Mouse (Mus musculus) gastrocnemius, postnatal 4 days (tissue): ENCODE data around the gene Pigl. TPM values are rescaled to one million over a fixed set of nuclear protein-coding genes. Genes with fewer than 3 reads are reported as not detected.
"Not testable (repeated sequence)": the region's sequence is repeated elsewhere in the genome, so short reads cannot be mapped to it uniquely, and the experiment has no call there.

Experiments used
- DNase-seq, 2 experiments: peaks; one replicate each; pipeline ENCODE4 v3.0.0; 2021 to 2022; ENCODE audit warnings: low spot score in 2 of 2, mixed read lengths in 2 of 2
- long read RNA-seq, 2 experiments: library from polyadenylated mRNA; stranded (forward); transcript quantifications; one replicate each; pipeline ENCODE4 v2.0.0; 2021
- total RNA-seq, 2 experiments: library from RNA; stranded (reverse); gene quantifications; 2 replicates each; pipeline ENCODE4 v1.2.3; 2021

Gene Pigl
- total RNA-seq, result 1 to 10 TPM; 5.3 to 6.2 TPM
- long read RNA-seq, experiment 1, partial matches to known transcripts, result 0 of 12 reads
- long read RNA-seq, experiment 1, other reads (novel, unspliced or antisense), result 12 of 12 reads
- long read RNA-seq, experiment 2, partial matches to known transcripts, result 0 of 20 reads
- long read RNA-seq, experiment 2, other reads (novel, unspliced or antisense), result 16 of 20 reads

DNA sequence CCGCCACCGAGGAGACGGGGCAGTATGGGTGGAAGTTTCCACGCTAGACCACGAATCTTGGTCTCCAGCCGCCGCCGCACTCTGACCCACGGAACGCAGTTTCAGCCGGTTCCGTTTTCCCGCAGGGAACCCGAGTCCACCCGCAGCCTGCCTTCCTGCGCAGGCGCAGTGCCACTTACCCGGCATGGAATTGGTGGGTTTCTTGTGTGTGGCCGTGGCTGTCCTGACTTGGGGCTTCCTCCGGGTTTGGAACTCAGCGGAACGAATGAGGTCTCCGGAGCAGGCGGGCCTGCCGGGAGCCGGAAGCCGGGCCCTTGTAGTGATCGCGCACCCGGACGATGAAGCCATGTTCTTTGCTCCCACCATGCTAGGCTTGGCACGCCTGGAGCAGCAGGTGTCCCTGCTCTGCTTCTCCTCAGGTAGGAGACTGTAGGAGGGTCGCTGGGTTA is at the start of gene Pigl, which contains the start of gene Ncor1:
Gene Pigl (plus strand): TSS at position 185 of the 449 bp plus-strand sequence.
Gene Ncor1 (minus strand): TSS at position 266 of the 449 bp plus-strand sequence.
- peak; percentile 67 to 82 for DNase-seq

DNA sequence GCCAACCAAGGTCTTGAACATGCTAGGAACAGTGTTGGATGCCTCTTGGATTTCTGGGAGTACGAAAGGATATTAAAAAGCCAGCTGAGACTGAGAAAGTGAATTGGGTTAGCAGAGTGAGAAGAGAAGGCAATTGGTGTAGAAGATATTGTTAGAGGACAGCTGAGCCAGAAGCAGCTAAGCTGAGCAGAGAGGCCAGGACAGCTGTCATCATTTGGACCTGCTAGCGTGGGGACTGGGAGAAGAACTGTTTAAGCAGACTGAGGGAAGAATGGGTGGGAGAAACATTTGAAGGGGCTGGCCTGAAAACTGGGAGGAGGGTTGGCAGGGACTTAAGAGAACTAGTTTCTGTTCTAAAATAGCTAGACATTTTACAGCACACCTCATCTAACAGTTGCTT is 49.4 kb upstream of the Pigl start:
- no peak for DNase-seq

DNA sequence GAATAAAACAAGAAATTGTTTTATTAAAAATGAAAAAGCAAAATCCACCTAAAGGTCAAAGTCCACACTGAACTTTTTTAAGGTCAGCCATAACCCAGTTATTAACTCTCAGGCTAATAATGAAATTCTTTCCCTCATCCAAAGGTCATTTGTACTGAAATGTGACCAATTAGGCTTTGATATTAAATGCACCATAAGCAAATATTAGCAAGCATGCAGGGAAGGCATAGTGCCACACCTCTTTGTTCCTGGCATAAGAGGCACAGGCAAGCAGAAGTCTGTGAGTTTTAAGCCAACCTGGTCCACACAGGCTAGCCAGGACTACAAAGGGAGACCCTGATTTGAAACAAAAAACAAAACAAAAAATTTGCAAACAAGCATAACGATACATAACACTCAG is 48.6 kb upstream of the Pigl start:
- no peak for DNase-seq

DNA sequence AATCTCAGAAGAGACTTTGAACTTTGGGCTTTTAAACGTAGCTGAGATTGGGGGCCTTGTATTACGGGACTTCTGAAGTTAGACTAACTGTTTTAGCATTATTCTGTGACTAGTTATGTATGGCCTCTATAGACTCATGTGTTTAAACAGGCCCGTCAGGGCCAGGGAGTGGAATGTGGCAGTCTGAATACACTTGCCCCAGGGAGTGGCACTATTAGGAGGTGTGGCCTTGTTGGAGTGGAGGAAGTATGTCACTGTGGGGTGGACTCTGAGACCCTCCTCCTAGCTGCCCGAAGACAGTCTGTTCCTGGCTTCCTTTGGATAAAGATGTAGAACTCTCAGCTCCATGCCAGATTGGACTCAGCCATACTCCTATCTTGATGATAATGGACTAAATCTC is 43.2 kb upstream of the Pigl start:
- DNase-seq, result no peak

DNA sequence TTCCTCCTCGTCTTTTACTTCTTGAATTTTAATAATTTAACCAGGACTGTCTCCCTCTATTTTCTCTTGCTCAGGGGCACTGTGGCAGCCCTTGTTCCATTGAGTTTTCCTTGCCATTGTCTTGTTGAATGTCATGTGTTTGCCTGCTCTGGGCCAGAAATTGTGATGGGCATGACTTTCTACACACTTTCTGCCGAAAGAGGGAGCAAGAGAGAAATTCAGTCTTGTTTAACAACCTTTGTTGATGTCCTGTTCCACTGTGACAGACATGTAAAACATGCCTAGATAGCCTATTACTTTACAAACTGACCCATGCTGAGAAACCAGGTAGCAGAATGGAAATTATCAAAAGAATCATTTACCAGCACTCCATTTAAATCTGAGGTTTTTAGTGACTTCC is 33.7 kb upstream of the Pigl start:
- no peak for DNase-seq

DNA sequence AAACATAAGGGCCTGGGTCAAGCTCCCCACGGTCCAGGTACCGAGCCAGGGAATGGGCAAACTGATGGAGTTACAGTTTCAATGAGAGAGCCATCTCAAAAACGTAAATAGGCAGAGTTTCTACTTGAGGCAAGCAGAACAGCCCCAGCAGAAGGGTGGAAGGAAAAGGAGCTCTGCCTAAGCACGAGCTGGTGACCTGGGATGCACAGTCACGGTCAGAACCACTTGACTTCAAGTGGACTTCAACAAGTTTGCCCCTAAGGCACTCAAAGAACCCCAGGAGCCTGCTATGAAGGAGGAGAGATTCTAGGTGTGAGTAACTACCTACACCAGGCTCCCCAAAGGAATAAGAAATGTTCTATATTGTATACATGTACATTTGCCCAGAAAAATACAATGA is 32.0 kb upstream of the Pigl start:
- DNase-seq, result no peak

DNA sequence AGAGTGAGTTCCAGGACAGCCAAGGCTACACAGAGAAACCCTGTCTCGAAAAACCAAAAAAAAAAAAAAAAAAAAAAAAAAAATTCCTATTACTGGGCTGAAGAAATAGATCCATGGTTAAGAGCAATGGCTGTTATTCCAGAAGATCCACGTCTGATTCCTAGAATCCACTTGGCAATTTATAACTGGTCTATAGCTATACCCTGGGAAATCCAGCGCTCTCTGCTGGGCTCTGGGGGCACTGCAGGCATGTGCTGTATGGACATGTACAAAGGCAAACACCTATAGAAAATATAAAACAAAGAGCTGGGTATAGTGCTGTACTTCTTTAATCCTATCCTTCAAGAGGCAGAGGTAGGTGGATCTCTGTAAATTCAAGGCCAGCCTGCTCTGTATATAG is 31.2 kb upstream of the Pigl start:
- no peak for DNase-seq

DNA sequence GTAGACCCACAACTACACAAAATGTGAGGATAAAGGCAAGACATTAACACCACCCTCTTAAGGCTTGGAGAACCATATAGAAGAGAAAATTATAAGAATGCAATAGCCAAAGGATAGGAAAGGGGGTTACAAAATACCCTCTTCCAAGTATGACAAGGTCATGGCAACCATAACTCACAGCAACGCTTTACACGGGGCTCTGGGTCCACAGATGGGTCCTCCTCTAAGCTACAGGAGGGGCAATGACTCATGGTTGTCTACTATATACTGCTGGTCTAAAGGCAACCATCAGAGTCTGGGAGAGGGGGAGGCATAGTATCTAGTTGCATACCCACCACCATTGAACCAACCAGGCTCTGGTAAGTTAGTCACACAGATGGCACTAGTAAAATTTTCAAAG is 26.0 kb upstream of the Pigl start:
- DNase-seq, result no peak

DNA sequence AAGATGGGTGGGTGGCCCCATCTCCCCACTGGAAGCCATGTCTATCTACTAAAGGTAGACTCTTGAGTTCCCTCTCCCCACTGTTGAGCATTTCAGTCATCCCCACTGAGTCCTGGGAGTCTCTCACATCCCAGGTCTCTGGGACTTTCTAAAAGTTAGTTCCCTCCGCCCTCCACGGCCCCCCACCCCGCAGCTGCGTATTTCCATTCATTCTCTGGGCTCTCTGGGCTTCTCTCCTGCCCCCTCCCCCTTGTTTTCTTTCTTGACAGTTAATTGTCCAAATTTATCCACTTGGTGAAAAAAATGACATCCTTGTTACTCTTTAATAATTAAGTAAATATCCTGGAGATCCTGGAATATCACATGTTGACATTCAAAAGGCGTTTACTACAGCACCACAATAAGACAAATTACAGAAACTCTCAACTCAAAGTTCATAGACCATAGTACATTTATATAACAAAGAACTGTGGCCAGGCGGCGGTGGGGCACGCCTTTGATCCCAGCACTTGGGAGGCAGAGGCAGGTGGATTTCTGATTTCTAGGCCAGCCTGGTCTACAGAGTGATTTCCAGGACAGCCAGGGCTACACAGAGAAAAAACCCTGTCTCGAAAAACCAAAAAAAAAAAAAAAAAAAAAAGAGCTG is 17.5 kb upstream of the Pigl start:
- DNase-seq, result no peak

DNA sequence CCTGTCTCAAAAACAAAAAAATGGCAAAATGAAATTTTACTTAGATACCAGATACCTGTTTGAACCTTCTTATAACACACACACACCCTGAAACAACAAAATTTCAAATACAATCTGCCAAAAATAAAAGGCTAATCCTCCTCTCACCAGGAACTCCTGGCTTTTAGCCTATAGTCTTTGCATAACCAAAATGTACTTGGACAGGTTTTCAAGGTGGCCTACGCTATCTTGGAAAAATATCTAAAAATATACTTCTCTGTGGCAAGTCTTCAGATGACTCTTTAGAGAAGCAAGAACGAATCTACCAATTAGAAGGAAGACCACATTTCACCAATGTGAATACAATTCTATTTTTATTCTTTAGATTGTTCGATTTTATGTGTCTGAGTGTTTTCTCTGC is 12.5 kb upstream of the Pigl start:
- DNase-seq, result no peak

DNA sequence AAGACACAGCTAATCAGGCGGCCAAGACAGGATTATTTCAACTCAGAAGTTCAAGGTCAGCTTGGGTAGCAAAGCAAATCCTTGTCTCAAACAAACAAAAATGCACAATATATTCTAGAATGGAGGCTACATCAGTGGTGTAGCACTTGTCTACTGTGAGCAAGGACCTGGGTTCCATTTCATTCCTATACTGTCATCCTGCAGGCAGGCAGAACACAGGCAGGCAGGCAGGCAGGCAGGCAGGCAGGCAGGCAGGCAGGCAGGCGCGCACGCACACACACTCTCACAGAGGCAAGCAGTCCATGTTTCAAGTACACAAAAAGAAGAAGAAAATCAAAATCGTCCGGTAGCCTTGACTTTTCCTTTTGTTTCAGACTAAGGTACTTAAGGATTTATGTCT is 9.3 kb upstream of the Pigl start:
- DNase-seq, result no peak

DNA sequence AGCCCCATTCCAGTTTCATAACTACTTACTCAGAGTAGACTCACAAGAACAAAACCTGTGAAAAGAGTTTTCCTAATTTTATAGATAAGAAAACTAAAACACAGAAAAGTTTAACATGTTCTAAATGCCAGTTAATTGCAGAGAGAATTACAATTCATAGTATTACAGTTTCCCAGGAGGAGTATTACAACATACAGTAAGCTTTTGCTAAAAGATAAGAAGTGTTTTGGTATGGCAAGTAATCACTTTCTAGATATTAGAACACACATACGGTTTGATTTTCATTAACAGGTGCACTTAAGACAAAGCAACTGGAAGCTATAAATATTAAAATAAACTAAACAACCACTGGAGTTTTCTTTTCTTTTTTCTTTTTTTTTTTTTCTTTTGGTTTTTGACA is 3.1 kb upstream of the Pigl start:
- DNase-seq, result no peak

DNA sequence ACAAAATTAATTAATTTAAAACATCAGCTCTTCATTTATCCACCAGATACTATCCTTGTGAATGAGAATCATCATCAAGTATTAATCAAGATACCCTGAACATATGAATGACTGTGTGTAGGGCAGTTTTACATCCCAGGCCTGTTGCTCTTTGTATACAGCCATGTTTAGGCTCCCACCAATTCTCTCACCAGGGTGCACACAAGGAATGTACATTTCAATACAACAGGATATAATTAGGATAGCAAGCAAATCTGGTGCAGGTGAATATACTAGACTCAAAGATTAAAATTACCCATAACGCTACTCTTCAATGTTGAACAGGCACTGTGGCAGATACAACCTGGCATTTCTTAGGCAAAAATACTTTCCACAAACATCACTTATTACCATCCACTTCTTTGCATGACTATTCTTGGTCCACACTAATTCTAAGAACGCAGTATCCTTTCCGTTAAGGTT is 2.2 kb upstream of the Pigl start:
- DNase-seq, result no peak

DNA sequence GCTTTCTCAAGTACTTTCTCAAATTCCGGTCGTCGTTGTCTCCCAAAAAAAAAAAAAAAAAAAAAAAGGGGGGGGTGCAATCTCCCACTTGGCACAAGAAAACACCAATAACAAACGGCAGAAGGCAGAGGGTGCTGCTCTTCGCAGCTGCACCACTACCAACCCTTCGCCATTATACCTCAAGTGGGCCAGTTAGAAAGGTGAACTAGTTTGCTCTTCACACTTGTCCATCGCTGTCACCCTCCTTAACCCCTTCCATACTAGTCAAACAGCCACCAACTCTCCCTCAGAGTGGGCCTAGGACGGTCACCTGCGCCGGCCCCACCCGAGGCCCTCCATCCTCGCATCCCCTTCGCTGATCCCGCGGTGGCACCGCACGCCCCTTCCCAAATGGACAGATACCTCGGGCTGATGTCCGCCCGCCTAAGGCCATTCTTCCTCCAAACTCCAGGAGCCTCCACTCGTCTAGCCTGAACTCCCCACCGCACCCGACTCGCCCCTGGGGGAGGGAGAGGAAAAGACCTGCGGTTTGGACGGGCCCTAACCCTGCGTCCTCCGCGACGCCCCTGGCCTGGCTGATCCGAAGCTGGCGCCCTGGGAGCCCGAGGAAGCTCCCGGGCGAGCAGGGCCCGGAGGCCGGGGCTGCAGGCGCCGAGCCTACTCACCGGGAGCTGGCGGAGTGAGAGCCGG is 1.6 kb upstream of the Pigl start:
- DNase-seq, result peak; percentile 26 to 58

DNA sequence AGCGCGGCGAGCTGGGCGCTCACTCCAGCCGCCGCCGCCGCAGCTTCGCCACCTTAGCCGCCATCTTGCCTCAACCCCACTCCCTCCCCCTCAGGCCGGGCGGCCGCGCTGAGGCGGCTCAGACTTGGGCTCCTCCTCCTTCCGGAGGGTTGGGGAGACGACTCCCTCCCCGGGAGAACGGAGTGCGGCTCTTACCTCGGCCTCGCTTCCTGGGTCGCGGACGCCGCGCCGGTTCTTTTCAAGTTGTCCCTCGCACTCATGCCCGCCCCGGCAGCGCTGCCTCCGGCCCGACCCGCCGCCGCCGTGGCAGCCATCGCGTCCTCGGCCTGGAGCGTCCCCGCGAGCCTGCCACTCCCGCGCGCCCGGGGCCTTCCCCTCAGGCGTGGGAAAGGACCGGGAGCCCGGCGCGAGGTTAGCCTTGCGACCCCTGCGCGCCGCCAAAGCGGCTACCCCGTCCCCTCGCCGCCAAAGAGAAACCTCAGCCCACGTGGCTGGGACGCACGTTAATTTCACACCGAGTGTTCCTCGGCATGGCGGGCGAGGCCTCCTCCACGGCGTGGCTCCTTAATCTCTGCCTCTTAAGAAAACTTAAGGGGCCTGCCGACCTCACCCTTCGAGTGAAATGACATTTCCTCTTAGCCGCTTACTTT is 894 bp upstream of the Pigl start:
- peak; percentile 83 to 89 for DNase-seq

DNA sequence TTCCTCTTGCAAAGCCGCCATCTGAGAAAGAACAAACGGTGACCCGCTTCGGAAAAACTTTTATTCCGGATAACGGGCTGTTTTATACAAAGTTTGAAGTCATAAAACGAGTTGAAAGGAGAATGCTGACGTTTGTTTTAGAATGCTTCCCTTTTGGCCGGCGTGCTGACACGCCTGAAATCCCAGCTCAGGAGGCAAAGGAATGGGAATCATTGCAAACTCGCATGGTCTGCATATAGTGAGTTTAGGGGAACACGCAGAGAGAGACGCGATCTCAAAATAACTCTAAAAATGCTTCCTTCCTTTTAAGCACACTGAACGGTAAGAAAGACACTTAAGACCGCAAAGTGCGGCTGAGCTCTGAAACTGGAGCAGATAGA is 379 bp upstream of the Pigl start:
- DNase-seq, result no peak

DNA sequence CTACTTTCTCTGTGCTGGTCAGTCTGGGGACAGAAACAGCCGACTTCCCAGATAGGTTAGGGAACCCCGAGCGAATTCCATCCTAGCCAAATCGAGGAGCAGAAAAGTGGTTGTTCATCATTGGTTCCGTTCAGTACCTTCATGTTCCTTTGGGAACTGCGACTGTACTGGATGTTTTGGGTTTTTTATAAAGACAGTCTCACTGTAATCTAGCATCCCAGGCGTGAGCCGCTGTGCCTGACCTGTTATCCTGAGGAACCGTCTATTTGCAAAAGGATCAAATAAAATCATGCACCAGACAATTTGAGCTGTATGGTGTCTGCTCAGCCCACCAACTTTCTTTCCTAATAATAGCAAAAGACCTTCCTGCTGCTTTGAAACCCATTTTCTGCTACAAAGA is 520 bp downstream of the Pigl start:
- DNase-seq, result no peak

DNA sequence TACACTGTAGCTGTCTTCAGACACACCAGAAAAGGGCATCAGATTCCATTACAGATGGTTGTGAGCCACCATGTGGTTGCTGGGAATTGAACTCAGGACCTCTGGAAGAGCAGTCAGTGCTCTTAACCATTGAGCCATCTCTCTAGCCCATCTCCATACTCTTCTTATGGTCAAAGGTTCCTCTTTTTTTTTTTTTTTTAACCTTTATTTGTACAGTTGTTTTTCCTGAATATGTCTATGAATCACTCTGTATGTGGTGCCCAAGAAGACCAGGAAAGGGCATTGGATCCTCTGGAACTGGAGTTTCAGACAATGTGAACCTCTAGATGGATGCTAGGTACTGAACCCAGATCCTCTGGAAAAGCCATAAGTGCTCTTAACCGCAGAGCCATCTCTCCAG is 4.3 kb downstream of the Pigl start:
- not testable (repeated sequence) for DNase-seq

DNA sequence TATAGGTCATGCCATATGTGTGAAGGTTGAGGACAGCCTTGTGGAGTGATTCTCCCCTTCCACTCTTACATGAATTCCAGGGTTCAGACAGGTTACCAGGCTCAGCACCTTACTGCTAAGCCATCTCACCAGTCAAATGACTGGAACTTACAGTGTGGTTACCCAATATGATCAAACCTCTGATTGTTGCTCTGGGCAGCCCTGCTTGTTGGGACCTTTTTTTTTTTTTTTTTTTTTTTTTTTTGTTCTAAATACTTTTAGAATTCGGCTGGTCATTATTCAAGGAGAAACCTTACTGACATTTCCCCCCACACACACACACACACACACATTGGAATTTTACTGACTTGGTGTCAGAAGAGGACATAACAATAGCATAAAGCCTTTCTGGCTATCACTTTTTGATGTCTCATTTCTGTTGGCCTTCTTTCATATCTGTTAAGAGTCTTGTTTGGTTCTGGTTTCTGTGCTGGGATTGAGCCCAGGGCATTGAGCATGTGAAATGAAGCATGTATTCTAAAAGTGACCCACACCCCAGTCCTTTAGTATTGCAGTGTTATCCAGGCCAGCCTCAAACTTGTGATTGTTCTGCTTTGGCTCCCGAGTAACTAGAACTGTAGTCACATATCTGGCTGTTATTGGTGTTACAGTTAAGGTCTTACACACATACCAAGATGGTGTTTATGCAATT is 5.1 kb downstream of the Pigl start:
- no peak for DNase-seq

DNA sequence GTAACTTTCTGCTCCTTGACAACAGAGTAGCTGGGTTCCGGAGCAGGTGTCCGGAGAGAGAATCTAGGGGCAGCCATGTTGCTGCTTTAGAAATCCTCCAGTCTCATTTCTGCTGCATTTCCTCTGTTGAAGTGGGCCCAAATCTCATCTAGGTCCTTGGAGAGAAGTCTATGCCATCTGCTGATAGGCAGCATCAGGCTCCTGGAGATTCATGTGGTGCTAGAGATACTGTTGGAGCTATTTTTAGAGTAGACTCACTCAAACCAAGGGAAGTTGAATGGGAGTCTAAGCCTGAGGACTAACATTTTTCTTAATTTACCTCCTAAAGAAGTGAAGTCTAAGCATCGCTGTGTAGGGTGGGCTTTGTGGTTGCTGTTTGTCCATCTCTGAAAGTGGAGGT is 6.4 kb downstream of the Pigl start:
- no peak for DNase-seq

DNA sequence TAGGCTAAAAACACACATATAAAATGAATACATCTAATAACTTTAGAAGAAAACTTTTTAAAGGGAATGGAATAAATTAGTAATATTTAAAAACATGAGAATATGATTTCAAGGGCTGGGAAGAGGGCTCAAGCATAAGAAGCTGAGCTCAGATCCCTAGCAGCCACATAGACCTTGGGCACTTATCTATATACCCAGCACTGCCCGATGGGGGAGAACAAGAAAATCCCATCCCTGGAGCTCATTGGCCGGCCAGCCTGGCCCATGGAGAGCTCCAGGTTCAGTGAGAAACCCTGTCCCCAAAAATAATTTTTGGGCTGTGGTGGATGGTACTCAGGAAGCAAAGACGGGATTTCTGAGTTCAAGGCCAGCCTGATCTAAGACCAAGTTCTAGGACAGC is 7.6 kb downstream of the Pigl start:
- no peak for DNase-seq
